Mouse (Mus musculus) forebrain, embryonic 10.5 days (tissue): ENCODE measurements around the gene Sys1. TPM values are rescaled to one million over a fixed set of nuclear protein-coding genes. Genes with fewer than 3 reads are reported as not detected.
A peak's percentile ranks its signal among the peaks of the same experiment; 100 is the strongest.

Experiments used
- DNase-seq: peaks from one replicate; pipeline ENCODE4 v3.0.0-alpha.2; 2017; ENCODE audit warnings: low spot score; ENCODE audit errors: extremely low spot score
- H3K27ac ChIP-seq: fragments of 300-500 bp; sonication (generic); 2 replicates; pipeline ENCODE4 v1.5.1; 2016; ENCODE audit warnings: mild to moderate bottlenecking
- H3K27me3 ChIP-seq: fragments of 300-500 bp; sonication (generic); 2 replicates; pipeline ENCODE4 v1.6.1; 2016; ENCODE audit warnings: mild to moderate bottlenecking; ENCODE audit not compliant: poor library complexity, severe bottlenecking
- H3K36me3 ChIP-seq: fragments of 300-500 bp; sonication (generic); replicated peaks from 2 replicates; pipeline ENCODE4 v1.6.1; 2016; ENCODE audit warnings: mild to moderate bottlenecking, moderate library complexity
- H3K4me1 ChIP-seq: fragments of 300-500 bp; sonication (generic); 2 replicates; pipeline ENCODE4 v1.6.1; 2016
- H3K4me3 ChIP-seq: fragments of 300-500 bp; sonication (generic); 2 replicates; pipeline ENCODE4 v1.5.1; 2016; ENCODE audit warnings: mild to moderate bottlenecking, moderate library complexity
- H3K9me3 ChIP-seq: fragments of 300-500 bp; sonication (generic); 2 replicates; pipeline ENCODE4 v1.6.1; 2016; ENCODE audit warnings: mild to moderate bottlenecking, moderate library complexity
- WGBS: fragments of 180-500 bp; shearing (Covaris S2); methylation state at CpG from one replicate; pipeline ENCODE4 v1.1.7; 2016; 5-methylcytosine and 5-hydroxymethylcytosine counted together
- polyA plus RNA-seq: library from polyadenylated mRNA; unstranded; fragments of >200 nt; fragmentation: Nextera tagmentation; extraction: Ambion mirVana; gene quantifications from 2 replicates; pipeline ENCODE4 v1.2.1, GENCODE M21; 2016

Gene Sys1
- polyA plus RNA-seq, 1 experiment from 2014 or later = 59.5 TPM

DNA sequence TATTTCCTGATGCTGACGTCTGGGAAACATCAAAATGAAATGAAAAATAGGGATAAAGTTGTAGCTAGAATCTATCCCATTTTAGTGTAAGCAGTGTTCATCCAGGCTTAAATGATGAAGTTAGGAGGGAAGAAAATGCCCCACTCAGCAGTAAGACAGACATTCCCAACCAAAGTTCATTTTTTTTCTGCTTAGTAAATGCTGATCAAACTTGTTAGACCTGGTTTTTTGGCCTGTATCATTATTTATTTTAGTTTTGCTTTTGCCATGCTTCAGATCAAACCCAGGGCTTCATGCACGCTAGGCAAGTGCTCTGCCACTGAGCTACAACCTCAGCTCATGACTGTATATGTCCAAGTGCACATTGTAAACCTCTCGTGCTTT, 10.7 kb upstream of the Sys1 start:
- peaks cover 34% of the 10 kb centered on the region for H3K27me3 ChIP-seq
- no peak overlapping the region for H3K27ac ChIP-seq
- no peak for DNase-seq
- 81% methylated on average over 3 of the region's 3 CpGs for WGBS
- no peaks in the 10 kb centered on the region for H3K36me3 ChIP-seq
- H3K4me3 ChIP-seq = no peak overlapping the region
- H3K9me3 ChIP-seq = no peaks in the 10 kb centered on the region
- peaks cover 30% of the 10 kb centered on the region for H3K4me1 ChIP-seq

- no peak for DNase-seq
- Histone ChIP-seq H3K4me3 (no peak overlapping the region), H3K4me1 (peaks cover 18% of the 10 kb centered on the region), H3K9me3 (no peaks in the 10 kb centered on the region), H3K27ac (no peak overlapping the region), H3K36me3 (no peaks in the 10 kb centered on the region), H3K27me3 (peaks cover 14% of the 10 kb centered on the region)
- 86% methylated on average over 1 of the region's 1 CpGs for WGBS
Observed at GRCm38 (mm10) chr2:164448140-164448539, 8.6 kb upstream of the Sys1 start.

GRCm38 (mm10) chr2:164448921-164449320, 7.8 kb upstream of the Sys1 start:
- H3K4me1 ChIP-seq = peaks cover 10% of the 10 kb centered on the region
- WGBS = 87% methylated on average over 5 of the region's 5 CpGs
- H3K9me3 ChIP-seq = no peaks in the 10 kb centered on the region
- H3K27ac ChIP-seq = no peak overlapping the region
- no peak for DNase-seq
- no peak overlapping the region for H3K4me3 ChIP-seq
- H3K36me3 ChIP-seq = no peaks in the 10 kb centered on the region
- peaks cover 7% of the 10 kb centered on the region for H3K27me3 ChIP-seq

DNA sequence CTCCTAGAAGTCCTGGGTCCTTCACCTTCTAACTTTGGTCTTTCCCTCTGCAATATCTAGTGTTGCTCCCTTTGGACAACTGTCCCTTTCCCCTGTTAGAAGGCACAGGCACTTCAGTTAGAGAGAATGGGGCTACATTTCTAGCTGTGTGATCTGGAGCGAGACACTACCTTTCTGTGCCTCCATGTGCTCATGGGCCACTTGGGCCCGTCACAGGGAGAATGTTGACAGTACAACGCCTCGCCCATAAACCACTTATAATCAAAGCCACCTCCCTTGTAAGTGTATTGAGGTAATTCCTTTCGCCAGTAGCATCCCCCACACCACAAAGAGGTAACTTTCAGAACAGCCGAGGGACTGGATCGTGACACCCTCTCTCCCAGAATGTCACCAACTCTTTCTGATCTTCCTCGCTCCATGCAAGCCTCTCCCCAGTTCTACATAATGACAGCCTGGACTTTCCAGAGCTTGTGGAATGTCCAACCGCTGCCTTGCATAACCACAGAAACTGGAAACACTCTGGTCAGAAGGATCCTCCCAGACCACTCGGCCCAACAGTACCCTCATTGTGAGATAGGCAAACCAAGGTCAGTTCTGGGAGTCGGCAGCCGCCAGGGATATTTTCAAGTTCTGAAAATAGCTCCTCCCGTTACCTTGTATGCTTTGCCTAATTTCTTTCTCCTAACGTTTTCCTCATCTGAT, 7.3 kb upstream of the Sys1 start:
- no peak overlapping the region for H3K27ac ChIP-seq
- peaks cover 9% of the 10 kb centered on the region for H3K4me1 ChIP-seq
- 91% methylated on average over 14 of the region's 14 CpGs for WGBS
- H3K27me3 ChIP-seq = peaks cover 5% of the 10 kb centered on the region; the same call in 1 of the 2 replicates
- H3K36me3 ChIP-seq = no peaks in the 10 kb centered on the region
- no peak for DNase-seq
- H3K4me3 ChIP-seq = no peak overlapping the region
- no peaks in the 10 kb centered on the region for H3K9me3 ChIP-seq

GRCm38 (mm10) chr2:164452000-164452676, 4.6 kb upstream of the Sys1 start:
- no peak for DNase-seq
- H3K27ac ChIP-seq = no peak overlapping the region
- H3K9me3 ChIP-seq = no peaks in the 10 kb centered on the region
- H3K36me3 ChIP-seq = no peaks in the 10 kb centered on the region
- H3K27me3 ChIP-seq = peaks cover 3% of the 10 kb centered on the region; the same call in 1 of the 2 replicates
- WGBS = 51% methylated on average over 13 of the region's 13 CpGs
- peaks cover 24% of the 10 kb centered on the region for H3K4me1 ChIP-seq
- no peak overlapping the region for H3K4me3 ChIP-seq

DNA sequence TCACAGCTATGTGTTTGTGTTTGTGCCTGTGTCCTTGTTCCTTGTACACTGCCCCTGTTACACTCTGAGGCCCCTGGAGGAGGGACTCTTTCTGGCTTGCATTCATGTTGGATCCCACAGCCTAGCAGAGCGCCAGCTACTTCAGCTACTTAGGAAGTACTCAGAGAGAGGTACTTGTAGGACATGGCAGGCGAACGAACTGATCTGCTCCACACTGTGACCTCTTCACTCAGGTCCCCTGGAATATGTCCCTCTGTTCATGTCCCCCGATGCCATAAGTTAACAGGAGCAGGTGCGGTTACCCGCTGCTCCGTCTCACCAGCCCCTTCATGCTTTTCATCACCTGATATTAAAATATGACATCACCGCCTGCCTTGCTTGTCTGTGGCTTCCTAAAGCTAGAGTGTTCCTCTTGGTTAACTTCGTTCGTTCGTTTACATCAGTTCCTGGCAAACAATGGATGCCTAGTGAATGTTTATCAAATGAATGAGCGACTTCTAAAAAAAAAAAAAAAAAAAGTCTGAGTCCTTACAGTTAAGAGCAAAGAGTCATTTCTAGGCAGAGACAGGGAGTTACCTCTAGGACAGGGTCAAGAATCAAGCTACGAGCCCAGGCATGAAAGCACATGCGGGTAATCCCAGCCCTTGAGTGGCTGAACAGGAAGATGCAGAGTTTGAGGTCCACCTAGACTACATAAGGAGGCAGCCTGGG, 3.6 kb upstream of the Sys1 start:
- WGBS = 85% methylated on average over 14 of the region's 14 CpGs
- Histone ChIP-seq H3K27me3 (peaks cover 3% of the 10 kb centered on the region; the same call in 1 of the 2 replicates), H3K4me1 (peaks cover 33% of the 10 kb centered on the region), H3K27ac (no peak overlapping the region), H3K4me3 (no peak overlapping the region), H3K9me3 (no peaks in the 10 kb centered on the region), H3K36me3 (no peaks in the 10 kb centered on the region)
- DNase-seq = no peak

GRCm38 (mm10) chr2:164453887-164454500, 2.8 kb upstream of the Sys1 start:
- Histone ChIP-seq H3K4me1 (peaks cover 33% of the 10 kb centered on the region), H3K4me3 (no peak overlapping the region), H3K27ac (no peak overlapping the region), H3K9me3 (no peaks in the 10 kb centered on the region), H3K27me3 (peaks cover 3% of the 10 kb centered on the region; the same call in 1 of the 2 replicates), H3K36me3 (no peaks in the 10 kb centered on the region)
- 71% methylated on average over 7 of the region's 7 CpGs for WGBS
- DNase-seq = no peak

DNA sequence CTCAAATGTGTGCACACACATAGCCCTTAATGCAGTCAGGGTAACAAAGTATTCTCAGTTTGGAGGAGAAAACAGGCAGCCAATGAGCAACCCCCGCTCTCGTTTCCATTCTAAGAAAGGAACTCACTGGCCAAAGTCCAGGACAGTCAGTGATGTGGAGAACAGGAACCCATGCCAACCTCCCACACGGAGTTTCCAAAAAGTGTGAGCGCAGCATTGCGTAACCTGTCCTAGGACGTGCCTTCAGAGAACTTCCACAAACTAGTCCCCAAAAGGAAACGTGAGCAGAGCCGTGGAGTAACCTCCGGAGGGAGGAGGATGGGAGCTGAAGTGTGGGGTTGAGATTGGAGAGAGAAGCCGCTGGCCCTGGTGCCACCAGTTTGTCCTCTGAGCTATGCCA, 1.9 kb upstream of the Sys1 start:
- Histone ChIP-seq H3K27me3 (peaks cover 3% of the 10 kb centered on the region; the same call in 1 of the 2 replicates), H3K4me1 (peaks cover 33% of the 10 kb centered on the region), H3K4me3 (no peak overlapping the region), H3K36me3 (no peaks in the 10 kb centered on the region), H3K9me3 (no peaks in the 10 kb centered on the region), H3K27ac (no peak overlapping the region)
- DNase-seq = no peak
- WGBS = 83% methylated on average over 10 of the region's 10 CpGs

- DNase-seq = no peak
- no peaks in the 10 kb centered on the region for H3K9me3 ChIP-seq
- H3K27me3 ChIP-seq = peaks cover 3% of the 10 kb centered on the region; the same call in 1 of the 2 replicates
- no peaks in the 10 kb centered on the region for H3K36me3 ChIP-seq
- WGBS = 76% methylated on average over 6 of the region's 6 CpGs
- no peak overlapping the region for H3K27ac ChIP-seq
- H3K4me1 ChIP-seq = peaks cover 33% of the 10 kb centered on the region
- no peak overlapping the region for H3K4me3 ChIP-seq
Observed at GRCm38 (mm10) chr2:164455421-164456190, 1.2 kb upstream of the Sys1 start.

GRCm38 (mm10) chr2:164456413-164456812, 351 bp upstream of the Sys1 start:
- peak overlapping the region; percentile 81 for H3K27ac ChIP-seq

GRCm38 (mm10) chr2:164457942-164458341, 1.2 kb downstream of the Sys1 start:
- Histone ChIP-seq H3K36me3 (peaks cover under 1% of the 10 kb centered on the region), H3K27ac (peak overlapping the region; percentile 81), H3K4me1 (peaks cover 39% of the 10 kb centered on the region), H3K4me3 (no peak overlapping the region), H3K27me3 (peaks cover 3% of the 10 kb centered on the region; the same call in 1 of the 2 replicates), H3K9me3 (no peaks in the 10 kb centered on the region)
- DNase-seq = no peak
- WGBS = 76% methylated on average over 7 of the region's 7 CpGs

More at GRCm38 (mm10) chr2:164456413-164456812, 351 bp upstream of the Sys1 start:
- peaks cover 35% of the 10 kb centered on the region for H3K4me1 ChIP-seq
- WGBS = 84% methylated on average over 1 of the region's 1 CpGs
- no peaks in the 10 kb centered on the region for H3K9me3 ChIP-seq
- peaks cover 3% of the 10 kb centered on the region; the same call in 1 of the 2 replicates for H3K27me3 ChIP-seq
- H3K36me3 ChIP-seq = no peaks in the 10 kb centered on the region
- H3K4me3 ChIP-seq = peak overlapping the region; percentile 34; the same call in 1 of the 2 replicates
- DNase-seq = no peak

DNA sequence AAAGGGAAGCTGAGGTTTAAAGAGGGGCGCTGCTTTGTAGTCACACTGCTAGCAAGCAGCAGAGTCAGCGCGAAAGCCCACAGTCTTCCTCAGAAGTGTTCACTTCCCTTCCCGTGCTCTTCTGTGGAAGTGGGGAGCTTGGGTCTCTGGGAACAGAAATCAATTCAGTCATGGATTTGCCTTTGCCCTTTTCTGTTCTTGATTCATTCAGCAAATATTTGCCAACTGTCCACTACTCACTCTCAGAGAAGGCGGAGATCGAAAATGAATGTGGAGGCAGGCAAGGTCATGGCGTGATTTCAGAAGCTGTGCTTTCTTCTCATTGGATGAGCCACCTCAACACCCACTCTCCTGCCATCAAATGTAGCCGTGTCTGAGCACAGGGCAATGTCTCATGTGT, 1.8 kb downstream of the Sys1 start:
- H3K36me3 ChIP-seq = peaks cover 7% of the 10 kb centered on the region
- H3K27me3 ChIP-seq = peaks cover 3% of the 10 kb centered on the region; the same call in 1 of the 2 replicates
- H3K4me1 ChIP-seq = peaks cover 43% of the 10 kb centered on the region
- H3K27ac ChIP-seq = no peak overlapping the region
- H3K4me3 ChIP-seq = no peak overlapping the region
- 89% methylated on average over 8 of the region's 8 CpGs for WGBS
- no peak for DNase-seq
- H3K9me3 ChIP-seq = no peaks in the 10 kb centered on the region
